Mouse (Mus musculus) urinary bladder, postnatal 14 days (tissue): ENCODE measurements around the gene Drd5.

Source experiments
- DNase-seq: peaks from one replicate; pipeline ENCODE4 v3.0.0; 2021; ENCODE audit warnings: low spot score

Drd5 gene

GRCm38 (mm10) chr5:38350351-38350929, 31.3 kb downstream of the Drd5 start:
- DNase-seq = no peak

DNA sequence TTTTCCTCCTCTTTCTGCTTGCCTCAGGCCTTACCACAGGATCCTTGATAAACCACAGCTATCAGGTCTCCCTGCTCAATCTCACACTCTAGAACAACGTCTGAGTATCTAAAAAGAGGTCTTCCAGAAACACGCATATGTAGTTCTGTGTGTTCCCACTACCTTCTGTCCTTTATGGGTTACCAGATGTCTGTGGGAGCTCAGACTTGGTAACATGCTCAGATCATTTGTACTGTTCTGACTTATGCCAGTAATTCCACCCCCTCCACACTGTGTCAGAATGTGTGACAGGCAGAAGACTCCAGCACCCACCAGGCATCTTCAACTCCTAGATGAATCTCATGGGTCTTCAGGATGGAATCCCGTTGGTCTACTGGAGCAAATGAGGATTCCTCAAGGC, 37.8 kb downstream of the Drd5 start:
- no peak for DNase-seq

DNA sequence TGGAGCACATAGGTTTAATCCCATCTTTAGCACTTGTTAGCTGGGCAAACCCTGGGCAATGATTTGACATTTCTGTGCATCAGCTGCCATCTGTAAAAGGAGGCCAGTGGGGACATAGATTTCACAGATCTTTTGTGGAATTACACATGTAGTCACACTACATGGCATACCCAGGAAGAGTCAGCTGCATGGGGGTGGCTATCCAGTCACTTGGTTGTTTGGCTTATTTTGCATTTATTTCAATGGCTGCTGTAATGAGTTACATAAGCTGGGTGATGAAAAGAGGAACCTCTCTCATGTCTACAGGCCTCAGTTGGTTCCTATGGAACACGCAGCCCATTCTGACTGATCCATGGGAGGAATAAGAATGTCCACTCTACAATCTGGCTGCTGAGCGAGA, 40.5 kb downstream of the Drd5 start:
- DNase-seq = no peak

DNA sequence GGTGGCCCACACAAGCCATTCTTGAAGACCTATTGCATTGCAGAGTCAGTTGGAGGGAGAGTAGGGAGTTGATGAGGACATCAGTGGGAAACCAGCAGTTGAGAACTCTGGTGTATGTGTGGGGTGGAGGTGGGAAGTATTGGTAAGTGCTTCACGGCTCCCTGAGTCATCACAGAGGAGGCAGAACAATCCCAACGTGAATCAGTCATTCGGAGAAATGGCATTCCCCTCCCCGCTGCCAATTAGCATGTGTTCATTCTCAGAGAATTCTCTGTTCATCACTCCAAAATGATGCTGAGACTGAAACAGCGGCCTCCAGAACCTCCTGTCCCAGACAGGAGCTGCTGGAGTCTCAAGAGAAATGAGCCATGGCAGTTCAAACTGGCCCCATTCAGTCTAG, 45.2 kb downstream of the Drd5 start:
- DNase-seq = no peak

DNA sequence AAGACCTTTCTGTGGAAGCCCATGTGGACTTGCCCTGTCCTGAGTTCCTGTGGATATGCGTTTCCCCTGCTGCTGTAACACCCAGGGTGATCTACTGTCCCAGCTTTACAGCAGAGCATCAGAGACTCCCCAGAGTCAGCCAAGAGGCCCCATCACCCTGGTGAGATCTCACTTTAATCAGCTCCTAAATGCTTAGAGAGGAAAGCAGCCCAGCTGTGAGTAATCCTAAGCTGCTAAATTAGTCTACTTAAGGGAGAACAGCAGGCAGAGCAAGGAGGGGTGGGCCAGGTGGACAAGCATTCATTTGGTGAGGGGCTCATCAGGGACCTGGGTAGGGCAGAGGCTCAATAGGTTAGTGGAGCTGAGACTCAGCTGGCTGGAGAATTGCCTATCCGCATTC, 46.4 kb downstream of the Drd5 start:
- no peak for DNase-seq

- peak; percentile 10 for DNase-seq
Measured at GRCm38 (mm10) chr5:38366650-38367470, 47.7 kb downstream of the Drd5 start.

- no peak for DNase-seq
Measured at GRCm38 (mm10) chr5:38371308-38371707, 52.1 kb downstream of the Drd5 start.
